Mouse (Mus musculus) ES-E14 (cell line): Measurements from ENCODE around the gene Catspere2. TPM values are rescaled to one million over a fixed set of nuclear protein-coding genes. Genes with fewer than 3 reads are reported as not detected.
"Not testable (repeated sequence)": the region's sequence is repeated elsewhere in the genome, so short reads cannot be mapped to it uniquely, and the experiment has no call there.

Source experiments
- DNase-seq: peaks from one replicate; pipeline ENCODE4 v3.0.0-alpha.2; 2013; ENCODE audit warnings: low read depth, low spot score
- H3K27ac ChIP-seq: 2 replicates; pipeline ENCODE4 v1.5.1; 2012; ENCODE audit warnings: low read depth, mild to moderate bottlenecking, low read length, moderate library complexity, mixed read lengths; ENCODE audit not compliant: poor library complexity, insufficient read depth, severe bottlenecking
- H3K36me3 ChIP-seq: 2 replicates; pipeline ENCODE4 v1.6.1; 2012; ENCODE audit warnings: mild to moderate bottlenecking, low read length, moderate library complexity, mixed read lengths; ENCODE audit not compliant: control insufficient read depth, poor library complexity, insufficient read depth, severe bottlenecking
- H3K4me1 ChIP-seq, 2 experiments: fragments of 150-350 bp in 1 of 2; sonication (generic) in 1 of 2; 2 replicates each; pipeline ENCODE4 v1.6.1; 2012; ENCODE audit warnings: low read length in 2 of 2, mild to moderate bottlenecking in 1 of 2, mixed read lengths in 1 of 2; ENCODE audit not compliant: control insufficient read depth in 2 of 2, insufficient read depth in 2 of 2, poor library complexity in 1 of 2
- H3K4me3 ChIP-seq, 2 experiments: fragments of 150-350 bp in 1 of 2; sonication (generic) in 1 of 2; 2 replicates each; pipeline ENCODE4 v1.5.1; 2012; ENCODE audit warnings: low read length in 2 of 2, low read depth in 1 of 2, mild to moderate bottlenecking in 1 of 2, mixed read lengths in 1 of 2; ENCODE audit not compliant: insufficient read depth in 1 of 2, poor library complexity in 1 of 2, severe bottlenecking in 1 of 2
- H3K9ac ChIP-seq: 2 replicates; pipeline ENCODE4 v1.6.1; 2012; ENCODE audit warnings: low read depth, mild to moderate bottlenecking, low read length, mixed read lengths; ENCODE audit not compliant: poor library complexity, insufficient read depth, severe bottlenecking
- H3K9me3 ChIP-seq: fragments of 150-350 bp; sonication (generic); 2 replicates; pipeline ENCODE4 v1.6.1; 2012; ENCODE audit warnings: low read depth, mild to moderate bottlenecking, low read length; ENCODE audit not compliant: control insufficient read depth, insufficient read depth
- CHD2 ChIP-seq: IDR thresholded peaks from 2 replicates; pipeline ENCODE4 v1.6.1; 2014; ENCODE audit warnings: mild to moderate bottlenecking, low read depth, low read length, inconsistent platforms
- HCFC1 ChIP-seq: IDR thresholded peaks from 2 replicates; pipeline ENCODE4 v1.6.1; 2012; ENCODE audit warnings: low read length, inconsistent platforms, borderline replicate concordance; ENCODE audit not compliant: insufficient read depth
- MAFK ChIP-seq: IDR thresholded peaks from 2 replicates; pipeline ENCODE4 v1.6.1; 2014; ENCODE audit warnings: mild to moderate bottlenecking, low read depth, low read length, inconsistent platforms; ENCODE audit not compliant: insufficient read depth
- ZC3H11A ChIP-seq: IDR thresholded peaks from 2 replicates; pipeline ENCODE4 v1.6.1; 2012; ENCODE audit warnings: low read depth, mild to moderate bottlenecking, inconsistent platforms, low read length, borderline replicate concordance
- ZNF384 ChIP-seq: IDR thresholded peaks from 2 replicates; pipeline ENCODE4 v1.6.1; 2012; ENCODE audit warnings: low read depth, low read length, inconsistent platforms
- in situ Hi-C, 2 experiments: fragments of 600-800 bp; cut with MboI; formaldehyde crosslinking; loops; one replicate each; pipeline ENCODE4 v1.15.1; 2025; ENCODE audit warnings: low sequenced_read_pairs in 2 of 2, inconsistent platforms in 1 of 2; ENCODE audit not compliant: unreplicated experiment in 2 of 2
- total RNA-seq: library from RNA; depleted of rRNA; stranded (reverse); fragments of 300-350 nt; gene quantifications from 2 replicates; pipeline ENCODE4 v1.2.3, GENCODE M21; 2012

Gene Catspere2
- total RNA-seq, 1 experiment, result 0.04 TPM

GRCm38 (mm10) chr1:178205701-178206325 is 222.6 kb downstream of the Catspere2 start:
- Histone ChIP-seq H3K9ac (no peak overlapping the region), H3K36me3 (no peaks in the 10 kb centered on the region; the same call in none of the 2 replicates), H3K9me3 (peaks cover 11% of the 10 kb centered on the region), H3K4me3 (no peak overlapping the region), H3K27ac (no peak overlapping the region), H3K4me1 (no peaks in the 10 kb centered on the region)
- in situ Hi-C loops, result no loop called here
- TF ChIP-seq ZNF384, result no peak
- DNase-seq, result no peak

- H3K9me3 ChIP-seq, result peaks cover 11% of the 10 kb centered on the region
- H3K27ac ChIP-seq, H3K4me1 ChIP-seq, in situ Hi-C loops, H3K4me3 ChIP-seq, DNase-seq, H3K36me3 ChIP-seq, H3K9ac ChIP-seq: not testable (repeated sequence)
Observed at GRCm38 (mm10) chr1:178207856-178208255, 224.6 kb downstream of the Catspere2 start.

DNA sequence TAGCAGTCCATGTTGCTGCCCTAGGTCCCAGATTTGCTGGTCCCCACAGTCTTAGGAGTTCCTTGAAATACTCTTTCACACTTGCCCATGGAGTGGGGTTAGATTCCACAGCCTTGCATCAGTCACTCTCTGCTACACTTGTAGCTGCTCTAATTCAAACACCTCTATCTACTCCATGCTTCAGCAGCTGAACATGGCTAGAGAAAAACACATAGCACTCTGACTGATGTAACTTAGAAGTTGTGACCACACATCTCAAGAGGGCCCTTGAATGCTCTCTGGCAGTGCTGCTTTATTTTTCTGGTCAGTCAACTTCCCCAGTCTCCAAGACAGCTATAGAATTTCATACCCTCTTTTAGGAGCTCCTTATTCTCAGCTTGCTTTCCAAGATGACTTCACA is 226.7 kb downstream of the Catspere2 start:
- H3K36me3 ChIP-seq, result no peaks in the 10 kb centered on the region; the same call in none of the 2 replicates
- no peak for DNase-seq
- no peaks in the 10 kb centered on the region for H3K4me1 ChIP-seq
- H3K9ac ChIP-seq, result no peak overlapping the region
- TF ChIP-seq MAFK (no peak), ZC3H11A (no peak), ZNF384 (no peak), CHD2 (no peak)
- in situ Hi-C loops, result no loop called here
- H3K27ac ChIP-seq, result no peak overlapping the region
- H3K4me3 ChIP-seq, result no peak overlapping the region
- H3K9me3 ChIP-seq, result peaks cover 9% of the 10 kb centered on the region

- Histone ChIP-seq H3K4me3 (no peak overlapping the region), H3K36me3 (no peaks in the 10 kb centered on the region), H3K9ac (no peak overlapping the region), H3K27ac (no peak overlapping the region), H3K4me1 (no peaks in the 10 kb centered on the region), H3K9me3 (no peaks in the 10 kb centered on the region)
- TF ChIP-seq HCFC1 (no peak), CHD2 (no peak), ZNF384 (no peak), ZC3H11A (no peak), MAFK (no peak)
- in situ Hi-C loops, result no loop called here
- DNase-seq, result no peak
Observed at GRCm38 (mm10) chr1:178217157-178217556, 233.9 kb downstream of the Catspere2 start.

GRCm38 (mm10) chr1:178218305-178218704 is 235.1 kb downstream of the Catspere2 start:
- DNase-seq, result no peak
- H3K36me3 ChIP-seq, result no peaks in the 10 kb centered on the region
- no peaks in the 10 kb centered on the region for H3K9me3 ChIP-seq
- H3K27ac ChIP-seq, result no peak overlapping the region
- no peak for TF ChIP-seq MAFK
- TF ChIP-seq ZC3H11A, result no peak
- no peak for TF ChIP-seq ZNF384
- no peak for TF ChIP-seq HCFC1
- no peak for TF ChIP-seq CHD2
- in situ Hi-C loops, result no loop called here
- H3K4me1 ChIP-seq, result no peaks in the 10 kb centered on the region
- H3K4me3 ChIP-seq, result no peak overlapping the region
- no peak overlapping the region for H3K9ac ChIP-seq
